Mouse (Mus musculus) cortical plate, adult 2 months (tissue): Measurements from ENCODE around the gene Trim31. TPM values are rescaled to one million over a fixed set of nuclear protein-coding genes. Genes with fewer than 3 reads are reported as not detected.
A peak's percentile ranks its signal among the peaks of the same experiment; 100 is the strongest.

Experiments used
- H3K27ac ChIP-seq: fragments of 200-500 bp; 2 replicates; pipeline ENCODE4 v1.5.1; 2012; ENCODE audit warnings: low read length, control low read depth, inconsistent platforms; ENCODE audit not compliant: insufficient read depth
- H3K4me1 ChIP-seq: fragments of 200-500 bp; 2 replicates; pipeline ENCODE4 v1.6.1; 2011; ENCODE audit warnings: low read length; ENCODE audit not compliant: control insufficient read depth, insufficient read depth
- H3K4me3 ChIP-seq: fragments of 200-500 bp; 2 replicates; pipeline ENCODE4 v1.5.1; 2011; ENCODE audit warnings: mild to moderate bottlenecking, low read length, control low read depth; ENCODE audit not compliant: insufficient read depth
- CTCF ChIP-seq: fragments of 200-500 bp; IDR thresholded peaks from 2 replicates; pipeline ENCODE4 v1.5.1; 2011; ENCODE audit warnings: mild to moderate bottlenecking, control low read depth, low read length; ENCODE audit not compliant: insufficient read depth; ENCODE audit errors: extremely low read depth
- POLR2A ChIP-seq: fragments of 200-500 bp; IDR thresholded peaks from 2 replicates; pipeline ENCODE4 v1.6.1; 2011; ENCODE audit warnings: mild to moderate bottlenecking, low read length, control low read depth; ENCODE audit not compliant: insufficient read depth; ENCODE audit errors: extremely low read depth
- polyA plus RNA-seq: library from polyadenylated mRNA; depleted of rRNA; stranded (reverse); fragments of >200 nt; gene quantifications from 2 replicates; pipeline ENCODE4 v1.2.3, GENCODE M21; 2012

Trim31 gene
- polyA plus RNA-seq, 1 experiment, result not detected

DNA sequence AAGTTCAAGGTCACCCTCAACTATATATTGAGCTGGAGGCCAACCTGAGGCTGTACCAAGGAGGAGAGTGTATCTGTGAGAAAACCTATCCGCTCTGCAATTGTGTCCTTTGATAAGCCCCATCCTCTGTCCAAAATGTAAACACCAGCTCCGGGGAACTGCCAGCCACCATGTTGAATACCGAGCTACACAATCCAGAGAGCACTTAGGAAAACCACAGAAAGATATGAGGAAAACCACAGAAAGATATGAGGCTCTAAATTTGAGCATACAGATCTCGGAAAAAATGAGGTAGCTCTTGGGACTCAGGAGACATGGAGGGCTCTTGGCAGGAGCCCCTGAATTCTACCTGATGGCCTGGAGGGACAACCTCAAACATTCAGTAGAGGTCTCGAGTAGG is 4.5 kb upstream of the Trim31 start:
- Histone ChIP-seq H3K4me1 (no peaks in the 10 kb centered on the region), H3K4me3 (no peak overlapping the region), H3K27ac (no peak overlapping the region)
- TF ChIP-seq POLR2A (no peak), CTCF (no peak)

DNA sequence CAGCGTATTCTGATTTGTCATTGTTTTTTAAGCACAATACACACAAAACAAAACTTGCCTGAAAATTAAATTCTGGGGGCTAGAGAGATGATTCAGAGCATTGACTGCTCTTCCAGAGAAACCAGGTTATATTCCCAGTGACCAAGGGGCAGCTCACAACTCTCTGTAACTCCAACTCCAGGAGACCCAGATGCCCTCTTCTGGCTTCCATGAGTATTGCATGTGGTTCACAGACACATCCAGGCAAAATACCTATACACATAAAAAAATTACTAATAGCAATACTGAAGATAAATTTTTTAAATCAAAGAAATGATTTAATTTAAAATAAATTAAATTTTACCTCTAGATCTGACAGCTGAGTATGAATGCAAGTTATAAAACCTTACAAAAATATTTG is 1.3 kb upstream of the Trim31 start:
- H3K4me1 ChIP-seq, result peaks cover 2% of the 10 kb centered on the region; the same call in 1 of the 2 replicates
- H3K27ac ChIP-seq, result no peak overlapping the region
- TF ChIP-seq POLR2A (no peak), CTCF (peak; percentile 40; the same call in 1 of the 2 replicates)
- no peak overlapping the region for H3K4me3 ChIP-seq

DNA sequence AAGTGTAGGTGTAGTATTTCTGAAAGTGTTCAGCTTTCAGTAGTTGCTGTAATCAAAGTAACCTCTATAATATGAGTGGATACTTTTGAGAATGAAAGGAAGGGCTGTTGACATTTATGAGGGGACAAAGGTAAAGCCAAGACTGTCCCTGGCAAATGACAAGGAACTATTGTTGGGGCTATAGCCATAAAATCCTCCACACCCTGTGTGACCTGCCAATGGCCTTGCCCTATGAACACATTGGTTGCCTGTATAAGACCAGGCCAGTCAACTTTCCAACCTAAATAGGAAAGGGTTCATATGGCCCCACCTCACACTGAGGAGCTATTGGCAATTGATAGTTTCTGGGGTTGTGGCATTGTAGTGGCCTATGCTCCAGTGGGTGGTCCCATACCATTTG is 853 bp upstream of the Trim31 start:
- TF ChIP-seq POLR2A (no peak), CTCF (no peak)
- no peak overlapping the region for H3K27ac ChIP-seq
- H3K4me1 ChIP-seq, result peaks cover 2% of the 10 kb centered on the region; the same call in 1 of the 2 replicates
- H3K4me3 ChIP-seq, result no peak overlapping the region

DNA sequence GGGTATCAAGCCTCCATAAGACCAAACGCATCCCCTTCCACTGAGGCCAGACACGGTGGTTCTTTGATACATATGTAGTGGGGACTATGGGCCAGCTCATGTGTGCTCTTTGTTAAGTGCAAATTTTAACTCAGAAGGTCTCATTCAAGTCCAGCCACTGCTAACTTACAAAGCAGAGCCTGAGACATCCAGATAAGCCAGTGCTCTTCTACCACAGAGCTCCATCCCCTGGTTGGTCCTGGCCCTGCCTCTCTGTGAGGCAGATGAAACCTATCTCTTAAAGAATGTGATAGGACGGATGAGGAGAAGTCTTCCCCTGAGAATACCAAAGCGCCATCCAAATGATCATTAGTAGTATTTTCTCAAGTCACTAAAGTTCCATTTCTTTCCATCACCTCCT is 1.5 kb downstream of the Trim31 start:
- no peak for TF ChIP-seq POLR2A
- TF ChIP-seq CTCF, result no peak
- H3K4me3 ChIP-seq, result no peak overlapping the region
- peaks cover 2% of the 10 kb centered on the region; the same call in 1 of the 2 replicates for H3K4me1 ChIP-seq
- H3K27ac ChIP-seq, result no peak overlapping the region

DNA sequence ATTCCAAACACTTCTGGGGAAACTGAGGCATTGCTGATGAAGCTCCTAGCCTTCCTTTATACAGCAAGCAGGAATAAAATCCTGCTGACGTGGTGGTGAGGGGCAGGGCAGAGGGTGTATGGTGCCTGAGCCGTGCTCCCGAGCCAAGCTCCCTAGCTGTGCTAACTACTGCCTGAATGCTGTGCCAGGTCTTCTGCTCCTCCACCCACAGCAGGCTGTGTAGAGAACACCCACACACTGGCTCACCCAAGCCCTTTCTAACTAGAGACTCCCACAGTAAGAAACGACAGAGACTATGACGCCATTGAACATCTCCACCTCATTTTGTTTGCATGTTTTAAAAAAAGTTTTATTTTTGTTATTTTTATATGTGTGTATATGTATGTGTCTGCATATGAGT is 2.1 kb downstream of the Trim31 start:
- TF ChIP-seq CTCF (no peak), POLR2A (no peak)
- H3K27ac ChIP-seq, result no peak overlapping the region

DNA sequence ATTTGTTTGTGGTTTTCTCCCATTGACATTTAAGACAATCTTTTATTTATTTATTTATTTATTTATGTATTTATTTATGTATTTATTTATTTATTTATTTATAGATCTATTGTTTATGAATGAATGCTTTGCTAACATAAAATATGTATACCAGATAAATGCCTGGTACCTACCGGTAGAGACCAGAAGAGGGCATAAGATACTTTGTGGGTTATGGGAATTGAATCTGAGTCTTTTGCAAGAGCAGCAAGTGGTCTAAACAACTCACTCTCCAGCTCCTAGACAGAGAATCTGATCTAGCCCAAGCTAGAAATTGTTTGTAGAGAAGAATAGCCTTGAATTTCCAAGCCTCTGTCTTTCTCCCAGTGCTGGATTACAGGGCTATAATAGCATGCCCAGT is 2.8 kb downstream of the Trim31 start:
- Histone ChIP-seq H3K4me3 (no peak overlapping the region), H3K27ac (no peak overlapping the region), H3K4me1 (peaks cover 2% of the 10 kb centered on the region; the same call in 1 of the 2 replicates)
- TF ChIP-seq CTCF, result no peak
- no peak for TF ChIP-seq POLR2A

More for the DNA sequence above, 2.1 kb downstream of the Trim31 start:
- H3K4me3 ChIP-seq, result no peak overlapping the region
- H3K4me1 ChIP-seq, result peaks cover 2% of the 10 kb centered on the region; the same call in 1 of the 2 replicates

DNA sequence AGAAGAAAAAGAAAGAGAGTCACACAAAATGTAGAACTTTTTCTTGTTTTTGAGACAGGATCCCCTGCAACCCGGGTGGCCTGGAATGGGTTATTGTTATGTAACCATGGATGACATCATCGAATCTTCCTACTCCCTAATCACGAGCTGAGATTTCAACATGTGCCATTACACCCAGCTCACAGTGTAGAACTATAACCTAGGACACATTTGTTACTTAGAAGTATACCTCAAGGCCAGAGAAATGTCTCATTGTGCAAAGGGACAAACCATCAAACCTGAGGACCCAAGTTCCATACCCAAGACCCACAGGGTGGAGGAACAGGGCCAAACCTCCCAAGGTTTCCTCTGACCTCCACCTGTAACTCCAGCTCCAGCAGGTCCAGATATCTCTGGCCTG is 5.7 kb downstream of the Trim31 start:
- Histone ChIP-seq H3K4me1 (peaks cover 2% of the 10 kb centered on the region; the same call in 1 of the 2 replicates), H3K27ac (no peak overlapping the region), H3K4me3 (no peak overlapping the region)
- TF ChIP-seq CTCF (no peak), POLR2A (no peak)

DNA sequence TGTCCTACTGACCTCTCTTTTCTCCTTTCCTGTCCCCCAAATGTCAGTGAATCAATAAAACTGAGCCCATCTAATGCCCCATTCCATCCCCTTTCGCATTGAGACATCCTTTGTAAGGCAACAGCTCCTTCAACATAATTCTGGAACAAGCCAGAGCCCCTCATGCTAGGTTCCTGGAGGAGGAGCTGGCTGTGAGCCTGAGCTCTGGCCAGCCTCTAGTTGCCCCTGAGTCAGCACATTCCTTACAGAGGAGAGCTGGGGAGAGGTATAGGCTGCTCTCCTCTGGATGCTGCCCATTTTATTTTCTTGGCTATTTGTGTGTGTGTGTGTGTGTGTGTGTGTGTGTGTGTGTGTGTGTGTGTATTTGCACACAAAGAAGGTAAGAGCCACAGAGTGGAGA is 10.3 kb downstream of the Trim31 start:
- H3K4me1 ChIP-seq, result no peaks in the 10 kb centered on the region
- no peak overlapping the region for H3K4me3 ChIP-seq
- no peak overlapping the region for H3K27ac ChIP-seq
- TF ChIP-seq CTCF (no peak), POLR2A (no peak)

DNA sequence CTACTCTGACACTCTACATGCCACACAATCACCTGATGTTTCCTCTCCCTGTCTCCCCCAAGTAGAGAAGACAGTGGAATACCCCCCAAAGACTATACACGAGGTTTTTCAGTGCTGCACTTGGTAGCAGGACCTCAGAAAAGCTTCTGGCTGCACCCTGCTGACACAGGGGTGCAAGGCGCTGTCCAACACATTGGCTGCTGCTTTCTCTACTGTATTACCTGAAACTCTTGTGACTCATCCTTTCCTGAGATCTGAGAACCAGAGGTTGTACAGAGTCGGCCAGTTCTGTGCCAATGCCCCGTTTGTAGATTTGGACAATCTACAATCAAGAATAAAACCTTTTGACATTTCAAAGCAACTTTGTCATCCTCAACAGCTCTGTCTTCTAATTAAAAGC is 11.9 kb downstream of the Trim31 start:
- no peak overlapping the region for H3K4me3 ChIP-seq
- TF ChIP-seq CTCF (no peak), POLR2A (no peak)
- no peaks in the 10 kb centered on the region for H3K4me1 ChIP-seq
- H3K27ac ChIP-seq, result no peak overlapping the region

DNA sequence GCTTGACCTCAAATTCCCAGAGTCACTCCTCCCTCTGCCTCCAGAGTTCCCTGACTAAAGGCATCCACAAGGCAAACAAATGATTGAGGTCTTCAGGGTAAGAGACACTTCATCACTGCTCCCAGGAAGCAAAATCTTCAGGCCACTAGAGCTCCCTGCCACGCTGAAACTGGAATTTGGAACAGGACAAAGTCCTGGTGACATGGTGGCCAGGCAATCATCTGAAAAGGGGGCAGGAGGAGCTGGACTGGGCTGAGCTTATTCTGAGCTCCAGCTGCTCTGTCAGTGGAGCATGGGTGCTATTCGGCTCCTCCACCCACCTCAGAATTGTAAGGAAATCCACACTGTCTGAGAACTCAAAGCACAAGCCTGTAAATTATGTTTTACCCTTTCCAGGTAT is 14.1 kb downstream of the Trim31 start:
- TF ChIP-seq CTCF (no peak), POLR2A (no peak)
- Histone ChIP-seq H3K27ac (no peak overlapping the region), H3K4me3 (no peak overlapping the region), H3K4me1 (no peaks in the 10 kb centered on the region)
